Mouse (Mus musculus) C2C12 (cell line): ENCODE results near the gene Abcc4.

Source experiments
- CTCF ChIP-seq: IDR thresholded peaks from one replicate; pipeline ENCODE4 v1.5.1; 2011; ENCODE audit not compliant: control insufficient read depth, insufficient read depth, insufficient read length
- MAX ChIP-seq: IDR thresholded peaks from one replicate; pipeline ENCODE4 v1.6.1; 2011; ENCODE audit warnings: mild to moderate bottlenecking, control low read depth
- MYOD1 ChIP-seq: IDR thresholded peaks from one replicate; pipeline ENCODE4 v1.6.1; 2011; ENCODE audit warnings: low read depth; ENCODE audit not compliant: control insufficient read depth, insufficient read length
- USF1 ChIP-seq: IDR thresholded peaks from one replicate; pipeline ENCODE4 v1.6.1; 2011; ENCODE audit warnings: low read depth, mild to moderate bottlenecking, control low read depth, moderate library complexity

DNA sequence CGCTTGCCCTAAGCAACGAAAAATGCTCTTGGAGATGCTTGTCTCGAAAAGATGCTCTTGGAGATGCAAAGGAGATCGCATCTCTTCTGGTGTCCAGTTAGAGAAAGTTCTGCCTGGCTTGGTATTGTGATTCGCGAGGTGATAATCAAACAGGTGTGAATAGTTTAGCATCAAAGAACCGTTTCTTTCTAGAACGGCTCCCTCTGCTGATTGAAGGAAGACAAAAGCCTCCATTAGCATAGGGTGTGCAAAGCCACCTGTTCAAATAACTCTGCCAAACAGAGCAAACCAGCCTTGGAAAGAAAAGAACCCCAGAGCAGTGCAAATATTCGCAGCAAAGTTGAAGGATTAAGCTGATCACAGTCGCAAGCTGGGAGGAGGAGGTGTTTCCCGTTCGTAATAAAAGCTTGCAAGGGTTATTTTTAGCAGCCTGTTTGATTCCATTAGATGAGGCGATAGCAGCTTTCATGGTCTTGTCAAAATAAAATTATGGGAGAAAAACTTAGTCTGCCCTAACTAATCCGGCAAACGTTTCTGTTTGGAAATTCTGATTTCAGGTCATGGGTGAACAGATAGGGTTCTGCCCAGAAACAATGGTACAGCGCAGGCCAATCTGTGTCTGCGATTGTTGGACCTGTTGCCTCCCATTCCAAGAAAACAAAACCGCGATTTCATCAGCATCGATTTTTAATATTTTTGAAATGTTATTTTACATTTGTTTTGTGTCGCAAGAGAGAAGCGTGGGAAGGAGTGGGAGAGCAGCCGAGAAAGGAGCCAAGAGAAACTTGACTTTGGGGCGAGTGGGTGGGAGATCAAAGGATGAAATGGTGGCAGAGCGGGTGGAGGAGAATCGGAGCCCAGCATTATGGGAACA, 231.6 kb downstream of the Abcc4 start:
- TF ChIP-seq CTCF (no peak), USF1 (no peak), MAX (no peak), MYOD1 (no peak)
